Mouse (Mus musculus): ENCODE measurements around the gene Mpzl3.

Mpzl3 gene

GRCm38 (mm10) chr9:45046973-45047372 lies 8.0 kb upstream of the Mpzl3 start:
- no peak for DNase-seq

- peak; percentile 49 to 54 for DNase-seq
These were observed 6.5 kb upstream of the Mpzl3 start for GRCm38 (mm10) chr9:45048511-45048910.

GRCm38 (mm10) chr9:45049731-45050130 lies 5.3 kb upstream of the Mpzl3 start:
- DNase-seq, result no peak

GRCm38 (mm10) chr9:45050301-45050700 lies 4.7 kb upstream of the Mpzl3 start:
- DNase-seq, result no peak

GRCm38 (mm10) chr9:45058304-45058940 lies 3.4 kb downstream of the Mpzl3 start:
- DNase-seq, result no peak

- no peak for DNase-seq
These were observed 5.2 kb downstream of the Mpzl3 start for GRCm38 (mm10) chr9:45060151-45060550.

- no peak for DNase-seq
These were observed 7.7 kb downstream of the Mpzl3 start for GRCm38 (mm10) chr9:45062677-45063076.

- DNase-seq, result no peak
These were observed 9.4 kb downstream of the Mpzl3 start for GRCm38 (mm10) chr9:45064421-45064820.

GRCm38 (mm10) chr9:45066735-45067134 lies 11.7 kb downstream of the Mpzl3 start:
- DNase-seq, result no peak

GRCm38 (mm10) chr9:45071800-45072199 lies 16.8 kb downstream of the Mpzl3 start:
- DNase-seq, result no peak

GRCm38 (mm10) chr9:45077859-45078258 lies 22.9 kb downstream of the Mpzl3 start:
- peak; percentile 27 to 32 for DNase-seq

GRCm38 (mm10) chr9:45079011-45079410 lies 24.0 kb downstream of the Mpzl3 start, which contains the start of gene Jaml:
Gene Jaml (plus strand): TSS chr9:45079183.
- DNase-seq, result peak; percentile 62 to 66

GRCm38 (mm10) chr9:45083132-45083531 lies 28.1 kb downstream of the Mpzl3 start:
- no peak for DNase-seq

- DNase-seq, result peak in 1 of 2 experiments; percentile 6
These were observed 29.6 kb downstream of the Mpzl3 start for GRCm38 (mm10) chr9:45084556-45084955.

GRCm38 (mm10) chr9:45085741-45086690 lies 31.0 kb downstream of the Mpzl3 start:
- DNase-seq, result peak; percentile 33 to 34

- DNase-seq, result no peak
These were observed 33.1 kb downstream of the Mpzl3 start for GRCm38 (mm10) chr9:45088040-45088439.

GRCm38 (mm10) chr9:45090811-45091210 lies 35.8 kb downstream of the Mpzl3 start:
- no peak for DNase-seq

- DNase-seq, result no peak
These were observed 37.7 kb downstream of the Mpzl3 start for GRCm38 (mm10) chr9:45092641-45093040.

- DNase-seq, result no peak
These were observed 40.4 kb downstream of the Mpzl3 start for GRCm38 (mm10) chr9:45095149-45095937.

GRCm38 (mm10) chr9:45097877-45098276 lies 42.9 kb downstream of the Mpzl3 start:
- no peak for DNase-seq

- DNase-seq, result no peak
These were observed 43.4 kb downstream of the Mpzl3 start for GRCm38 (mm10) chr9:45098426-45098825.

GRCm38 (mm10) chr9:45102528-45102927 lies 47.5 kb downstream of the Mpzl3 start:
- DNase-seq, result no peak
